ENCODE assay signal across 9 mouse cellular contexts in the genomic region with DNA sequence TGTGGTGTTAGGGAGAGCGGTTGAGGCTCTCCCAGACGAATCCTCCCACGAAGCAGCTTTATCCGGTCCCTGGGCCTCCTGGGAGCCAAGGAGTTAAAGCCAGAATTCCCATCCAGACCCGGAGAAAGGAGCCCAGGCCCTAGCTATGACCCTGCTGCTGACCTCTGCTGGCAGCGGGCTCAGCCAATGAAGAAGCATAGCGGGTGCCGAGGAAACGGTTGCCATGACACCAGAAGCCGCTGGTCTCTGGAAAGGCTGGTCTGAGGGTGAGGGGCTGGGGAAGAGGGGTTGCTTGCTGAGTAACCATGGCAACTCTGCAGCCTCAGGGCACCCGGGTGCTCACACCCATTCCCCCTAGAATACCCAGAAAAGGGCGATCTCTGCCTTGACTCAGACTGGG. TPM values are rescaled to one million over a fixed set of nuclear protein-coding genes. Genes with fewer than 3 reads are reported as not detected.
A peak's percentile ranks its signal among the peaks of the same experiment; 100 is the strongest.
DNase-seq lines count a peak whose midpoint lies in the region; ATAC-seq and TF ChIP-seq lines count a peak whose summit lies in the region.
"Had no signal": no experiment of that assay in that cellular context is flagged by ENCODE, and none has a peak within 500 bp of the region (broad histone marks: within the 10 kb centered on the region; RNA-seq: fewer than 3 reads in every experiment).

No protein-coding gene starts in this region.

- H3K27ac ChIP-seq in midbrain, embryonic 14.5 days (replicated peaks; ENCODE audit: low read depth, low read length), result peak overlapping the region; percentile 80
- H3K27ac ChIP-seq in liver, postnatal 0 days (ENCODE audit: low read depth), result no peak overlapping the region

- peak; percentile 81 for ATAC-seq in midbrain, embryonic 14.5 days (ENCODE audit: low FRiP score, low TSS enrichment)
- no peak for ATAC-seq in liver, postnatal 0 days

- peaks cover 60% of the 10 kb centered on the region for H3K27me3 ChIP-seq in E14TG2a.4 (ENCODE audit: insufficient read depth, low read length)
- no peaks in the 10 kb centered on the region for H3K27me3 ChIP-seq in midbrain, embryonic 14.5 days (ENCODE audit: control insufficient read depth, insufficient read depth, low read length)
- H3K27me3 ChIP-seq in liver, postnatal 0 days (ENCODE audit: insufficient read depth, low read length), result no peaks in the 10 kb centered on the region

- H3K9me3 ChIP-seq in E14TG2a.4 (ENCODE audit: low read length), result peaks cover 7% of the 10 kb centered on the region
- peaks cover under 1% of the 10 kb centered on the region; the same call in 1 of the 2 replicates for H3K9me3 ChIP-seq in midbrain, embryonic 14.5 days (ENCODE audit: control insufficient read depth, low read length)
- peaks cover 5% of the 10 kb centered on the region; the same call in 1 of the 2 replicates for H3K9me3 ChIP-seq in liver, postnatal 0 days (ENCODE audit: low read length)

- H3K4me2 ChIP-seq in midbrain, embryonic 14.5 days (ENCODE audit: low read length), result peak overlapping the region; percentile 24; the same call in 1 of the 2 replicates
- no peak overlapping the region for H3K4me2 ChIP-seq in liver, postnatal 0 days (ENCODE audit: low read depth, low read length)

- 2% methylated on average over 12 of the region's 12 CpGs for WGBS in midbrain, embryonic 14.5 days
- WGBS in liver, postnatal 0 days (ENCODE audit: insufficient replicate concordance), result 27% methylated on average over 12 of the region's 12 CpGs

- H3K36me3 ChIP-seq in E14TG2a.4 (ENCODE audit: insufficient read depth, low read length), result no peaks in the 10 kb centered on the region
- no peaks in the 10 kb centered on the region for H3K36me3 ChIP-seq in midbrain, embryonic 14.5 days (ENCODE audit: control insufficient read depth, insufficient read depth, low read length)
- H3K36me3 ChIP-seq in liver, postnatal 0 days (replicated peaks; ENCODE audit: insufficient read depth, low read length), result no peaks in the 10 kb centered on the region

- peak; percentile 90 for DNase-seq in R1 (ENCODE audit: low read depth, low spot score)
- peak; percentile 54 for DNase-seq in forelimb bud, embryonic 11.5 days (ENCODE audit: low read depth, low spot score)
- DNase-seq in midbrain, embryonic 14.5 days, result peak; percentile 88
- DNase-seq in urinary bladder, adult 2 months (ENCODE audit: low spot score), result no peak
- DNase-seq in liver, postnatal 0 days, result no peak
- no peak for DNase-seq in urinary bladder, postnatal 10 days (ENCODE audit: low spot score)
- DNase-seq in spleen, adult 12 weeks (ENCODE audit: low spot score), result no peak

- TF ChIP-seq CTCF in E14TG2a.4 (conservative IDR thresholded peaks at IDR 0.05; ENCODE audit: low read length), result no peak
- no peak for TF ChIP-seq CTCF in liver, postnatal 0 days (IDR thresholded peaks at IDR 0.05; ENCODE audit: low read depth)

- H3K9ac ChIP-seq in midbrain, embryonic 14.5 days (replicated peaks; ENCODE audit: low read length), result no peak overlapping the region
- H3K9ac ChIP-seq in liver, postnatal 0 days (replicated peaks), result no peak overlapping the region

- H3K4me1 ChIP-seq in E14TG2a.4 (replicated peaks; ENCODE audit: low read depth, low read length), result peaks cover 23% of the 10 kb centered on the region
- peaks cover 24% of the 10 kb centered on the region for H3K4me1 ChIP-seq in midbrain, embryonic 14.5 days (ENCODE audit: control insufficient read depth, insufficient read depth, low read length)
- H3K4me1 ChIP-seq in liver, postnatal 0 days (ENCODE audit: insufficient read depth), result no peaks in the 10 kb centered on the region

- no peak for TF ChIP-seq EP300 in liver, postnatal 0 days (IDR thresholded peaks at IDR 0.05; ENCODE audit: low read depth)

- H3K4me3 ChIP-seq in E14TG2a.4 (replicated peaks; ENCODE audit: low read length), result 0 out of 2 replicates have a peak overlapping the region, but pooled peaks have one; percentile 43
- H3K4me3 ChIP-seq in midbrain, embryonic 14.5 days (replicated peaks; ENCODE audit: low read depth, low read length), result no peak overlapping the region
- no peak overlapping the region for H3K4me3 ChIP-seq in liver, postnatal 0 days (ENCODE audit: low read depth, low read length)

RNA-seq across cellular contexts. Expression of a gene that starts 11.7 kb away (rescaled TPM):
- 304 and 345 TPM in 2 replicates for polyA plus RNA-seq in midbrain, embryonic 14.5 days (2014; fragmentation: Nextera tagmentation; extraction: Ambion mirVana)
- polyA plus RNA-seq in urinary bladder, adult 2 months (2012; rRNA removed), result 313 and 341 TPM in 2 replicates
- polyA plus RNA-seq in liver, postnatal 0 days (2015; fragmentation: Nextera tagmentation; extraction: Ambion mirVana), result 3.4 TPM in 2 replicates

RNA-seq across cellular contexts. Expression of a gene that starts 24.2 kb away (rescaled TPM):
- not detected in 2 replicates for polyA plus RNA-seq in midbrain, embryonic 14.5 days (2014; fragmentation: Nextera tagmentation; extraction: Ambion mirVana)
- not detected in 2 replicates for polyA plus RNA-seq in urinary bladder, adult 2 months (2012; rRNA removed)
- polyA plus RNA-seq in liver, postnatal 0 days (2015; fragmentation: Nextera tagmentation; extraction: Ambion mirVana), result not detected in 2 replicates
- polyA plus RNA-seq: liver, embryonic 16.5 days had no signal

Comparison
In these comparisons a context has a peak if more than half of its experiments do, and no peak if none do; other contexts are left out.
1. DNase-seq: peak in R1 (single experiment), forelimb bud, embryonic 11.5 days (single experiment) and midbrain, embryonic 14.5 days (single experiment); none in urinary bladder, adult 2 months (single experiment), liver, postnatal 0 days (single experiment), urinary bladder, postnatal 10 days (single experiment) and spleen, adult 12 weeks (single experiment).
2. RNA of a gene that starts 11.7 kb away (polyA plus RNA-seq): 313 to 341 TPM in urinary bladder, adult 2 months and 304 to 345 TPM in midbrain, embryonic 14.5 days; 3.4 TPM in liver, postnatal 0 days; every median in the first group is over 10 times any median in the second.